Mouse (Mus musculus): Measurements from ENCODE around the gene A930004D18Rik.

DNA sequence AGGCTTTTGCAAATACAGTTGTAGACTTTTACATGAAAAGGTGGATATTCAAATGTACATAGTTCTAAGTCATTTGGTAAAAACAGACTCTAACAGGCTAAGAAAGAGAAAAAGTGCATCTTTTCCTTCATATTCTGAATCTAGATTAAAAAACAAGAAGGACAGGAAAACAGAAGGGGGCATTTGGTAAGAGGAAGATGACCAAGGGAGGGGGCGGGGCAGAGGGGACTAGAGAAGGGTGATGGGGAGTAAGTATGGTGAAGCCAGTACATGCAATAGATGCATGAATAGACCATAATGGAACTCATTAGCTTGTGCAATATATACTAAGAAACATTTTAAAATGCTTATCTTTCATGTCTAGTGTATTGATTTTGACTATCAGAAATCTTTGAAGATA, 22.9 kb upstream of the A930004D18Rik start:
- TF ChIP-seq CTCF (conservative IDR thresholded peaks at IDR 0.05; ENCODE audit: low read length) = no peak
- no peak for TF ChIP-seq POU5F1 (IDR thresholded peaks at IDR 0.05; ENCODE audit: borderline replicate concordance, low read length)
- no peak for TF ChIP-seq NANOG (IDR thresholded peaks at IDR 0.05; ENCODE audit: borderline replicate concordance, low read length)
